Mouse (Mus musculus) embryonic facial prominence, embryonic 11.5 days (tissue): ENCODE results near the gene Lce1f. TPM values are rescaled to one million over a fixed set of nuclear protein-coding genes. Genes with fewer than 3 reads are reported as not detected.
"Not testable (repeated sequence)": the region's sequence is repeated elsewhere in the genome, so short reads cannot be mapped to it uniquely, and the experiment has no call there.

Experiments used
- ATAC-seq: fragments of 200-750 bp; cut with Nextera tagmentation; replicated peaks from 2 replicates; pipeline ENCODE4 v1.8.0; 2017; ENCODE audit warnings: low read depth; ENCODE audit not compliant: insufficient number of reproducible peaks, low FRiP score, low TSS enrichment
- DNase-seq: peaks from one replicate; pipeline ENCODE4 v3.0.0-alpha.2; 2015; ENCODE audit warnings: low spot score
- H3K27ac ChIP-seq: fragments of 300-500 bp; sonication (generic); replicated peaks from 2 replicates; pipeline ENCODE4 v1.5.1; 2014; ENCODE audit warnings: mild to moderate bottlenecking, low read depth, low read length, control low read depth
- H3K27me3 ChIP-seq: fragments of 300-500 bp; sonication (generic); 2 replicates; pipeline ENCODE4 v1.6.1; 2014; ENCODE audit warnings: mild to moderate bottlenecking, low read length, moderate library complexity, mixed read lengths; ENCODE audit not compliant: control insufficient read depth, insufficient read depth
- H3K36me3 ChIP-seq: fragments of 300-500 bp; sonication (generic); replicated peaks from 2 replicates; pipeline ENCODE4 v1.6.1; 2014; ENCODE audit warnings: low read depth, mild to moderate bottlenecking, low read length, moderate library complexity, mixed read lengths; ENCODE audit not compliant: control insufficient read depth, insufficient read depth
- H3K4me1 ChIP-seq: fragments of 300-500 bp; sonication (generic); 2 replicates; pipeline ENCODE4 v1.6.1; 2014; ENCODE audit warnings: low read length, mixed read lengths; ENCODE audit not compliant: control insufficient read depth, insufficient read depth
- H3K4me2 ChIP-seq: fragments of 300-500 bp; sonication (generic); 2 replicates; pipeline ENCODE4 v1.6.1; 2014; ENCODE audit warnings: low read depth, mild to moderate bottlenecking, control low read depth, low read length, moderate library complexity
- H3K4me3 ChIP-seq: fragments of 300-500 bp; sonication (generic); 2 replicates; pipeline ENCODE4 v1.5.1; 2014; ENCODE audit warnings: low read depth, low read length, control low read depth
- H3K9ac ChIP-seq: fragments of 300-500 bp; sonication (generic); replicated peaks from 2 replicates; pipeline ENCODE4 v1.6.1; 2014; ENCODE audit warnings: mild to moderate bottlenecking, control low read depth, low read length
- H3K9me3 ChIP-seq: fragments of 300-500 bp; sonication (generic); replicated peaks from 2 replicates; pipeline ENCODE4 v1.6.1; 2016; ENCODE audit warnings: mild to moderate bottlenecking, low read length, inconsistent platforms, mixed read lengths; ENCODE audit not compliant: control insufficient read depth
- WGBS: fragments of 180-500 bp; shearing (Covaris S2); extraction: QIAGEN DNeasy Blood & Tissue Kit; methylation state at CpG from one replicate; pipeline ENCODE4 v1.1.7; 2014; 5-methylcytosine and 5-hydroxymethylcytosine counted together
- polyA plus RNA-seq: library from polyadenylated mRNA; unstranded; fragments of >200 nt; fragmentation: Nextera tagmentation; extraction: Ambion mirVana; gene quantifications from 2 replicates; pipeline ENCODE4 v1.2.1, GENCODE M21; 2014

Lce1f gene
- polyA plus RNA-seq, 1 experiment from 2014 or later: not detected

DNA sequence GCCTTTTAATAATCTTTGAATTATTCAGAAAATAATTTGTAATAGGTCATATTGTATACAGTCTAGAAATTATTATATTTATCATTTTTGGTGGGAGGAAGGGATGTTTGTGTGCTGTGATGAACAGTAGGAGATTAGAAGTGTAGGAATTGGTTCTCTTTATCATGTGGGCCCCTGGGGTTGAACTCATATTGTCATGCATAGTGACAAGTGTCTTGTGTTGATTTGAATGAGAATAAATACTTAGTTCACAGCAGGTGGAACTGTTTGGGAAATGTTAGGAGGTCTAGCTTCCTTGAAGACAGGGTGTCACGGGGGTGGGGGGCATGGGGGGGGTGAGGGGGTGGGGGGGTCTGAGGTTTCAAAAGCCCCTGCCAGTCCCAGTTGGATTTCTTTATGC is 25.5 kb downstream of the Lce1f start:
- no peak overlapping the region for H3K4me3 ChIP-seq
- H3K9me3 ChIP-seq: no peaks in the 10 kb centered on the region
- H3K4me1 ChIP-seq: no peaks in the 10 kb centered on the region
- ATAC-seq: no peak
- no peak overlapping the region for H3K4me2 ChIP-seq
- 33% methylated on average over 1 of the region's 1 CpGs for WGBS
- no peaks in the 10 kb centered on the region for H3K27me3 ChIP-seq
- H3K36me3 ChIP-seq: no peaks in the 10 kb centered on the region
- no peak overlapping the region for H3K27ac ChIP-seq
- H3K9ac ChIP-seq: no peak overlapping the region
- DNase-seq: no peak

DNA sequence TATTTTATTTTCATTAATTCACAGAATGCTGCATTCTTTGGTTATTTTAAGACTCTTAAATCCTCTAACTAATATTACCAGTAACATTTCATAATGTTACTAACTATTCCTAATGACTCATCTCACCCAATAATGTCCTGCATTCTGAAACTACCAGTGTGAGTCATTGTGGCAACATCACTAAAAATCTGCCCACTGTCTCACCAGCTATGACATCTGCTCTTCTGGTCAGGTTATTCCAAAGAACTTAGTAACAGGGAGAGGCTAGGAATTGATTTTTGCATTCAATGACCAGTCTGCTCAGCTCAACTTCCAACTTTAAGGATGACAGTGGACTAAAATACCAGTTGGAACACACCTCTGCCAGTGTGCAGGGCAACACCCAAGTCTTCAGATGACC is 28.5 kb downstream of the Lce1f start:
- Histone ChIP-seq H3K27ac (no peak overlapping the region), H3K27me3 (no peaks in the 10 kb centered on the region), H3K9me3 (no peaks in the 10 kb centered on the region), H3K4me1 (no peaks in the 10 kb centered on the region), H3K4me2 (no peak overlapping the region), H3K4me3 (no peak overlapping the region), H3K36me3 (no peaks in the 10 kb centered on the region), H3K9ac (no peak overlapping the region)
- ATAC-seq (no peak), DNase-seq (no peak)

DNA sequence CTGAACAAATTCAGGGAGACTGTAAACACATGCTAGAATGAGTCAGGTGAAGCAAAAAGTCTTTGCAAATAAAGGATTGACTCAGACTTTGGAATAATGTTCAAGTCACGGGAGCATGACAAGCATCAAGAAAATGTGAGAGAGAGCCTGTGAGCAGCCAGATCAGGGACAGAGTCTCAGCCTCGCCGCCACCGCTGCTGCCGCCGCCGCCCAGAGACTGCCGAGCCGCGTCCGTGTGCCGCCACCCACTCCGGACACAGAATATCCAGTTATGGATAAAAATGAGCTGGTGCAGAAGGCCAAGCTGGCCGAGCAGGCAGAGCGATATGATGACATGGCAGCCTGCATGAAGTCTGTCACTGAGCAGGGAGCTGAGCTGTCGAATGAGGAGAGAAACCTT is 31.0 kb downstream of the Lce1f start:
- not testable (repeated sequence) for ATAC-seq, H3K4me1 ChIP-seq, H3K9me3 ChIP-seq, H3K27me3 ChIP-seq, H3K4me2 ChIP-seq, DNase-seq, H3K27ac ChIP-seq, H3K4me3 ChIP-seq, H3K9ac ChIP-seq, H3K36me3 ChIP-seq
- 84% methylated on average over 16 of the region's 16 CpGs for WGBS

DNA sequence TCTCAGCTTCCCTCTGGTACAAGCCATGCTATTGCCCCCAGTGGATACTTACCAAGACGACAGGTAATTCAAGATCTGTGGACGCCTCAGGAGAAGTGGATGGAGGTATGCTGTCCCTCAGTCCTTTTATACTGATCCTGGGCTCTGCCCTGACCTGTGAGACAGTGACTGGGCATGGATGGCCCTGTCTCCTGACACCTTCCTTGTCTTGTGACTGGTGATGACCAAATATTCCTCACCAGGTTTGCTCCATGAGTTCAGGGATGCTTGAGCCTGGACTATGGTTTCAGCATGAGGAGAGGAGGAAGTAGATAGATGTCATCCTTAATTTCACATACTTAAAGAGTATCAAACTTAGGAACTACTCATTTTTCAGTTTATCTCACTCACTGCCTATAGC is 33.0 kb downstream of the Lce1f start, which contains the start of gene Lce1d:
Lce1d (minus strand) TSS at position 101 of the 400 bp plus-strand sequence.
- Histone ChIP-seq H3K36me3 (no peaks in the 10 kb centered on the region), H3K4me1 (no peaks in the 10 kb centered on the region), H3K4me3 (no peak within 1 kb of the TSS), H3K9ac (no peak within 1 kb of the TSS), H3K9me3 (no peaks in the 10 kb centered on the region), H3K27me3 (no peaks in the 10 kb centered on the region), H3K4me2 (no peak within 1 kb of the TSS), H3K27ac (no peak within 1 kb of the TSS)
- 70% methylated on average over 2 of the region's 2 CpGs for WGBS
- ATAC-seq (no peak), DNase-seq (no peak)

DNA sequence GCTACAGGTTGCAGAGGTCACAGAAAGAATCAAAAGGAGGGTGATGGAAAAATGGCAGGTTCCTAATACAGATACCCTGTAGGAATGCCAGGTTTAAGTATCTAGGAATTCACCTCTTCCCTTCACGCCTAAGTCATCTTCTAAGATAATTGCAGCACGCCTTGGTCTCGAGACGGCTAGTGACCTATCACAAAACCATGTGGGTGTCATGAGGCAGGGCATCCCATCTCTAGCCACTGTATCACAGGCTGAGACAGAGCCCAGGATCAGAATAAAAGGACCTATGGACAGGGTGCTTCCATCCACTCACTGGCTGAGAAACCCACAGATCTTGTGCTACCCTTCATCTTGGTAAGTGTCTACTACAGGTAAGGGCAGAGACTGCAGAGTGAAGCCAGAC is 41.2 kb downstream of the Lce1f start, which contains the start of gene Lce1c:
Lce1c (plus strand) TSS at position 301 of the 400 bp plus-strand sequence.
- Histone ChIP-seq H3K27me3 (no peaks in the 10 kb centered on the region), H3K9ac (no peak within 1 kb of the TSS), H3K9me3 (no peaks in the 10 kb centered on the region), H3K27ac (no peak within 1 kb of the TSS), H3K36me3 (no peaks in the 10 kb centered on the region), H3K4me2 (no peak within 1 kb of the TSS), H3K4me1 (no peaks in the 10 kb centered on the region), H3K4me3 (no peak within 1 kb of the TSS)
- no peak for ATAC-seq
- 89% methylated on average over 4 of the region's 4 CpGs for WGBS
- DNase-seq: no peak

DNA sequence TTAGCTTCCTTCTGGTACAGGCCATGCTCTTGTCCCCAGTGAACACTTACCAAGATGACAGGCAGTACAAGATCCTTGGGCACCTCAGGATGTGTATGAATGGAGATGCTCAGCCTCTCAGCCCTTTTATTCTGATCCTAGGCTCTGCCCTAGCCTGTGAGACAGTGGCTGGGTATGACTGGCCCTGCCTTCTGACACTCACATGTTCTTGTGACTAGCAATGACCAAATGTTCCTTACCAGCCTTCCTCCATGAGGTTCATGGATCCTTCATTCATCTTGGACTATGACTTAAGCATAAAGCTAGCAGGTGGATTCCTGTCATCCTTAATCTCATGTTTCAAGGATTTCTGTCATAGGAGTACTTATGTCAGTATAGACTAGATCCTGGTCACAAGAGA is 49.9 kb downstream of the Lce1f start, which contains the start of gene Lce1a2:
Lce1a2 (minus strand) TSS at position 101 of the 400 bp plus-strand sequence.
- Histone ChIP-seq H3K4me1 (no peaks in the 10 kb centered on the region), H3K9me3 (no peaks in the 10 kb centered on the region), H3K4me2 (no peak within 1 kb of the TSS), H3K27ac (no peak within 1 kb of the TSS), H3K9ac (no peak within 1 kb of the TSS), H3K27me3 (no peaks in the 10 kb centered on the region), H3K4me3 (no peak within 1 kb of the TSS), H3K36me3 (no peaks in the 10 kb centered on the region)
- no peak for DNase-seq
- no peak for ATAC-seq

Other genes starting within 250 kb of the Lce1f start
- gene Sprr1a, start 234.5 kb downstream of the Lce1f start, polyA plus RNA-seq: 0.36 TPM in 1 of 2 replicates, not detected in the other
- not detected in 2 replicates for gene Sprr4, start 219.9 kb downstream of the Lce1f start, polyA plus RNA-seq
- gene 2310046K23Rik, start 185.8 kb downstream of the Lce1f start, polyA plus RNA-seq: not detected in 2 replicates
- gene Ivl, start 146.6 kb downstream of the Lce1f start, polyA plus RNA-seq: 0.17 TPM in 1 of 2 replicates, not detected in the other
- not detected in 2 replicates for gene Smcp, start 131.4 kb downstream of the Lce1f start, polyA plus RNA-seq
- not detected in 2 replicates for gene 2210017I01Rik, start 112.9 kb downstream of the Lce1f start, polyA plus RNA-seq
- gene Lce6a, start 98.7 kb downstream of the Lce1f start, polyA plus RNA-seq: not detected in 2 replicates
- gene Lce1a1, start 72.0 kb downstream of the Lce1f start, polyA plus RNA-seq: not detected in 2 replicates
- gene Lce1b, start 63.4 kb downstream of the Lce1f start, polyA plus RNA-seq: not detected in 2 replicates
- not detected in 2 replicates for gene Lce1a2, start 50.0 kb downstream of the Lce1f start, polyA plus RNA-seq
- not detected in 2 replicates for gene Lce1c, start 41.1 kb downstream of the Lce1f start, polyA plus RNA-seq
- not detected in 2 replicates for gene Lce1d, start 33.1 kb downstream of the Lce1f start, polyA plus RNA-seq
- not detected in 2 replicates for gene Lce1e, start 11.3 kb downstream of the Lce1f start, polyA plus RNA-seq
- gene Gm38119, start 18.7 kb upstream of the Lce1f start, polyA plus RNA-seq: not detected in 2 replicates
- gene Lce1g, start 32.0 kb upstream of the Lce1f start, polyA plus RNA-seq: not detected in 2 replicates
- not detected in 2 replicates for gene Lce1h, start 44.7 kb upstream of the Lce1f start, polyA plus RNA-seq
- not detected in 2 replicates for gene Lce1i, start 58.5 kb upstream of the Lce1f start, polyA plus RNA-seq
- gene Lce1j, start 70.2 kb upstream of the Lce1f start, polyA plus RNA-seq: not detected in 2 replicates
- gene Lce1k, start 87.5 kb upstream of the Lce1f start, polyA plus RNA-seq: not detected in 2 replicates
- gene Kprp, start 106.9 kb upstream of the Lce1f start, polyA plus RNA-seq: not detected in 2 replicates
- not detected in 2 replicates for gene Lce1l, start 130.9 kb upstream of the Lce1f start, polyA plus RNA-seq
- not detected in 2 replicates for gene 2310050C09Rik, start 149.9 kb upstream of the Lce1f start, polyA plus RNA-seq
- gene Lce3a, start 205.9 kb upstream of the Lce1f start, polyA plus RNA-seq: not detected in 2 replicates
- gene Lce3b, start 212.6 kb upstream of the Lce1f start, polyA plus RNA-seq: not detected in 2 replicates
- gene Lce3c, start 224.1 kb upstream of the Lce1f start, polyA plus RNA-seq: not detected in 2 replicates
- not detected in 2 replicates for gene Lce3d, start 237.0 kb upstream of the Lce1f start, polyA plus RNA-seq
- not detected in 2 replicates for gene Lce3e, start 246.7 kb upstream of the Lce1f start, polyA plus RNA-seq